Mouse (Mus musculus): ENCODE measurements around the gene Ltbp4. TPM values are rescaled to one million over a fixed set of nuclear protein-coding genes. Genes with fewer than 3 reads are reported as not detected.

Ltbp4 gene
- polyA plus RNA-seq, 1 experiment from 2014 or later: 29.3 TPM

- Histone ChIP-seq H3K27me3 (peaks cover 73% of the 10 kb centered on the region), H3K9ac (no peak overlapping the region), H3K9me3 (no peaks in the 10 kb centered on the region), H3K4me2 (replicated peaks) (no peak overlapping the region), H3K4me3 (no peak overlapping the region), H3K36me3 (peaks cover 24% of the 10 kb centered on the region), H3K4me1 (peaks cover 20% of the 10 kb centered on the region), H3K27ac (no peak overlapping the region)
- no peak for ATAC-seq (ENCODE audit: low FRiP score, low read depth)
- 93% methylated on average over 11 of the region's 11 CpGs for WGBS
Observed at GRCm38 (mm10) chr7:27324161-27324560, 13.3 kb downstream of the Ltbp4 start.

DNA sequence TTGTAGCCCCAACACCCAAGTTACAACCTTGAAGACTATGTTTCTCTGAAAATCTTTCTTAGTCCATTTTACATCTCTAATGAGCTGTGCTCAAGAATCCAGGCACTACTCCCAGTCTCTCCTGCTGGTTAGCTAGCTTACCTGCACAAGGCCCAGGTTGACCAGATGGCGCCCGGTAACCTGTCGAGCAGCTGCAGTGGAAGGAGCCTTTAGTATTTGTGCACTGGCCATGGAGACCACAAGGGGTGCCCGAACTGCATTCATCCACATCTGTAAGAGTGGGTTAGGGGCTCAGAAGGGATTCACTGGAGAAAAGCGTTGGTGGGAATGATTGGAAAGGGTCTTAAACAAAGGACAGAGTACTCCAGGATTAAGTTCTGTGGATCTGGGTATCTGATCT is 14.5 kb downstream of the Ltbp4 start:
- H3K27me3 ChIP-seq: peaks cover 62% of the 10 kb centered on the region
- H3K36me3 ChIP-seq: peaks cover 26% of the 10 kb centered on the region
- no peak overlapping the region for H3K4me3 ChIP-seq
- no peak for ATAC-seq (ENCODE audit: low FRiP score, low read depth)
- no peaks in the 10 kb centered on the region for H3K9me3 ChIP-seq
- no peak overlapping the region for H3K27ac ChIP-seq
- H3K9ac ChIP-seq: no peak overlapping the region
- H3K4me1 ChIP-seq: peaks cover 13% of the 10 kb centered on the region
- 89% methylated on average over 5 of the region's 5 CpGs for WGBS
- H3K4me2 ChIP-seq (replicated peaks): no peak overlapping the region

DNA sequence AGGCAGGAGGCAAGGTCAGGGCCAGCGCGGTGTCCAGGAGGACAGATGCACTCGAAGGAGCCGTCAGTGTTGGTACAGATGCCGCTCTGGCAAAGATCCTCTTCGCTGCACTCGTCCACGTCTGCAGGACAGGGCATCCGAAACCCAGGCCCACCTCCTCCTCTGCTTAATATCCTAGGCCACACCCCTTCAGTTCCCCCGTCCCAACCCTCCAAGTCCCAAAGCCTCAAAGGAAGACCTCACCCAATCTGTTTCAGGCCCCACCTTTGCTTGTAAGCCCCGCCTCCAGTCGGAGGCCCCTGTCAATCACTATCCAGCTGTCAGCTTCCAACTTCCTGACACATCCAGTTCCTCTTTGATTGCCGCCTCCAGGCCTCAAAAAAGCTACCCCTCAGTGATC is 15.2 kb downstream of the Ltbp4 start:
- Histone ChIP-seq H3K9ac (no peak overlapping the region), H3K36me3 (peaks cover 22% of the 10 kb centered on the region), H3K4me2 (replicated peaks) (no peak overlapping the region), H3K27me3 (peaks cover 55% of the 10 kb centered on the region), H3K27ac (no peak overlapping the region), H3K9me3 (no peaks in the 10 kb centered on the region), H3K4me1 (peaks cover 13% of the 10 kb centered on the region), H3K4me3 (no peak overlapping the region)
- ATAC-seq (ENCODE audit: low FRiP score, low read depth): no peak
- WGBS: 21% methylated on average over 13 of the region's 13 CpGs

- no peak for ATAC-seq (ENCODE audit: low FRiP score, low read depth)
- H3K9ac ChIP-seq: no peak overlapping the region
- H3K27ac ChIP-seq: no peak overlapping the region
- H3K9me3 ChIP-seq: peaks cover under 1% of the 10 kb centered on the region; the same call in 1 of the 2 replicates
- H3K27me3 ChIP-seq: peaks cover 26% of the 10 kb centered on the region
- H3K36me3 ChIP-seq: peaks cover 23% of the 10 kb centered on the region
- H3K4me2 ChIP-seq (replicated peaks): no peak overlapping the region
- WGBS: 91% methylated on average over 22 of the region's 22 CpGs
- no peak overlapping the region for H3K4me3 ChIP-seq
- H3K4me1 ChIP-seq: no peaks in the 10 kb centered on the region
Observed at GRCm38 (mm10) chr7:27319411-27319810, 18.1 kb downstream of the Ltbp4 start.

- H3K27ac ChIP-seq: no peak overlapping the region
- H3K4me1 ChIP-seq: no peaks in the 10 kb centered on the region
- H3K4me2 ChIP-seq (replicated peaks): no peak overlapping the region
- H3K27me3 ChIP-seq: peaks cover 11% of the 10 kb centered on the region
- peak; percentile 66 for ATAC-seq (ENCODE audit: low FRiP score, low read depth)
- H3K36me3 ChIP-seq: peaks cover 22% of the 10 kb centered on the region
- WGBS: 37% methylated on average over 7 of the region's 7 CpGs
- peaks cover 11% of the 10 kb centered on the region for H3K9me3 ChIP-seq
- H3K4me3 ChIP-seq: no peak overlapping the region
- H3K9ac ChIP-seq: no peak overlapping the region
Observed at GRCm38 (mm10) chr7:27315958-27316357, 21.5 kb downstream of the Ltbp4 start.

DNA sequence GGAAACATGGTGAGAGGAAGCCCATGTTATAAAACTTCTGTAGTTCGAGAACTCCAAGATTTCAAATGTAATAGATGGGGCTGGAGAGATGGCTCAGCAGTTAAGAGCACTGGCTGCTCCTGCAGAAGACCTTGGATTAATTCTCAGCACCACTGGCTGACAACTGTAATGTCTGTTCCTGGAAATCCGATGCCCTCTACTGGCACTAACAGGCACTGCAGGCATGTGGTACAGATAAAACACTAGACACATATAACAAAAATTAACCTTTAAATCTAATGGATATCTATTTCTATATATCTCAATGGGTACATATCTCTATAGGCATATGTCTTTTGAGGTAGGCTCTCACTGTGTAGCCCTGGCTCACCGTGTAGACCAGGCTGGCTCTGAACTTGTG is 23.1 kb downstream of the Ltbp4 start:
- WGBS: 87% methylated on average over 3 of the region's 3 CpGs

GRCm38 (mm10) chr7:27311651-27312284 is 25.7 kb downstream of the Ltbp4 start:
- Histone ChIP-seq H3K27ac (no peak overlapping the region), H3K4me1 (peaks cover 15% of the 10 kb centered on the region), H3K4me3 (no peak overlapping the region), H3K27me3 (peaks cover 28% of the 10 kb centered on the region), H3K4me2 (replicated peaks) (no peak overlapping the region), H3K9me3 (peaks cover 11% of the 10 kb centered on the region), H3K9ac (no peak overlapping the region), H3K36me3 (peaks cover 16% of the 10 kb centered on the region)
- no peak for ATAC-seq (ENCODE audit: low FRiP score, low read depth)
- 88% methylated on average over 12 of the region's 12 CpGs for WGBS

More for the DNA sequence above, 23.1 kb downstream of the Ltbp4 start:
- H3K4me2 ChIP-seq (replicated peaks): no peak overlapping the region
- ATAC-seq (ENCODE audit: low FRiP score, low read depth): no peak
- H3K4me1 ChIP-seq: peaks cover 6% of the 10 kb centered on the region; the same call in 1 of the 2 replicates
- H3K27ac ChIP-seq: no peak overlapping the region
- H3K36me3 ChIP-seq: peaks cover 20% of the 10 kb centered on the region
- H3K4me3 ChIP-seq: no peak overlapping the region
- H3K27me3 ChIP-seq: peaks cover 25% of the 10 kb centered on the region
- H3K9me3 ChIP-seq: peaks cover 11% of the 10 kb centered on the region
- H3K9ac ChIP-seq: no peak overlapping the region

- Histone ChIP-seq H3K27ac (no peak overlapping the region), H3K27me3 (peaks cover 28% of the 10 kb centered on the region), H3K9me3 (peaks cover 11% of the 10 kb centered on the region), H3K36me3 (peaks cover 20% of the 10 kb centered on the region), H3K4me3 (no peak overlapping the region), H3K9ac (no peak overlapping the region), H3K4me1 (peaks cover 15% of the 10 kb centered on the region), H3K4me2 (replicated peaks) (no peak overlapping the region)
- WGBS: 36% methylated on average over 8 of the region's 8 CpGs
- no peak for ATAC-seq (ENCODE audit: low FRiP score, low read depth)
Observed at GRCm38 (mm10) chr7:27310996-27311535, 26.4 kb downstream of the Ltbp4 start.

DNA sequence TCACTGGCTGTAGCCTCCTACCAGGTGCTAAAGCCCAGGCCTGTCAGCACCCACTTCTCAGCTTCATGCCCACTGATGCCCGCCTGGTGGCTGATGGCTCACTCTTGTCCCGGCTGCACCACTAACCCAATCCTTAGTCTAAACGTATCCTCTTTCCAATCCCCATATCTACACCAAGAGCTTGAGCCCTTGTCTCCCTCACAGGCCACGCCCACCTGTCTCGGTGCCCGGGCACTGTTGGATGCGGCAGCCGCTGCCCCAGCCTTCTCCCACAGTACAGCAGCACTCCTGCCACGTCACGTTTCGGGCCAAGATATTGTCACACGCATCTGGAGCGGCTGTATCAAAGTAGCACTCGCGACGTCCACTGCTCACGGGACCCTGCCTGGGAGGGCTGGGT is 27.2 kb downstream of the Ltbp4 start:
- 6% methylated on average over 17 of the region's 17 CpGs for WGBS
- no peak for ATAC-seq (ENCODE audit: low FRiP score, low read depth)
- no peak overlapping the region for H3K9ac ChIP-seq

DNA sequence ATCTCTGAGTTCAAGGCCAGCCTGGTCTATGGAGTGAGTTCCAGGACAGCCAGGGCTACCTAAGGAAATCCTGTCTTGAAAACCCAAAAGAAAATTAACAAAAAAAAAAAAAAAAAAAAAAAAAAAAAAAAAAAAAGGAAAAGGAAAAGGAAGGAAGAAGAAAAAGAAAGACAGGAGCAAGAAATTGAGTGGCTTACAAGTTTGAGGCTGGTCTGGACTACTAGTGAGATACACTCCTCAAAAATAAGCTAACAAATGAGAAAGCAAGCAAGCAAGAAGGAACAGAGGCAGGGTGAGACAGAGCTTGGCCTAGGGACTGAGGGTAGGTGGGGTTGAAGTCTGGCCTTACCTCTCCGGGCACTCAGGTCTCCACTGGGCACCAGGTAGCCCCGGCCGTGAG is 27.7 kb downstream of the Ltbp4 start:
- ATAC-seq (ENCODE audit: low FRiP score, low read depth): no peak
- no peak overlapping the region for H3K4me3 ChIP-seq
- H3K9me3 ChIP-seq: peaks cover 11% of the 10 kb centered on the region
- H3K9ac ChIP-seq: no peak overlapping the region
- H3K4me1 ChIP-seq: peaks cover 15% of the 10 kb centered on the region
- WGBS: 34% methylated on average over 3 of the region's 3 CpGs
- no peak overlapping the region for H3K27ac ChIP-seq
- H3K27me3 ChIP-seq: peaks cover 36% of the 10 kb centered on the region
- peaks cover 20% of the 10 kb centered on the region for H3K36me3 ChIP-seq
- no peak overlapping the region for H3K4me2 ChIP-seq (replicated peaks)

More for the DNA sequence above, 27.2 kb downstream of the Ltbp4 start:
- peaks cover 11% of the 10 kb centered on the region for H3K9me3 ChIP-seq
- peak overlapping the region; percentile 13; the same call in 1 of the 2 replicates for H3K4me3 ChIP-seq
- peaks cover 20% of the 10 kb centered on the region for H3K36me3 ChIP-seq
- no peak overlapping the region for H3K27ac ChIP-seq
- H3K4me2 ChIP-seq (replicated peaks): peak overlapping the region; percentile 50
- H3K27me3 ChIP-seq: peaks cover 31% of the 10 kb centered on the region
- peaks cover 15% of the 10 kb centered on the region for H3K4me1 ChIP-seq

- Histone ChIP-seq H3K9ac (no peak overlapping the region), H3K9me3 (peaks cover 6% of the 10 kb centered on the region; the same call in 1 of the 2 replicates), H3K27ac (no peak overlapping the region), H3K4me2 (replicated peaks) (peak overlapping the region; percentile 64), H3K4me1 (peaks cover 15% of the 10 kb centered on the region), H3K27me3 (peaks cover 37% of the 10 kb centered on the region), H3K4me3 (peak overlapping the region; percentile 37), H3K36me3 (peaks cover 15% of the 10 kb centered on the region)
- WGBS: 7% methylated on average over 28 of the region's 28 CpGs
- ATAC-seq (ENCODE audit: low FRiP score, low read depth): peak; percentile 45
Observed at GRCm38 (mm10) chr7:27308821-27309549, 28.5 kb downstream of the Ltbp4 start.

DNA sequence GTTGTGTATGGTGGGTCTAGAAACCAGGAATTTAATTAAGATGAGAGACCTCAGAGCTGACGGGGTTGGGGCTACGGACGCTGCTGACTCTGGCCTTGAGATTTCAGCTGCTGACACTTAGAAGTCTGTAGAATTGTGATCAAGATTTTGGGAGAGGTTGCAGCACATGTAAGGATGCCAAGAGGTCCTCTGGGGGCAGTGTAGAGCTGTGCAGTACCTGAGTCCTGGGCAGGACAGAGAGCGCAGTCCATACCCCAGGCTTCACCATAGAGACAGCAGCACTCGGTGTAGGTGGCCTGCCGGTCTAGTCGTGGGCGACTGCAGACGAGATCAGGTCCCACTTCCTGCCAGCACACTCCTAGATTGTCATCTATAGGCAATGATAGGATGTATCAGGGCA is 29.9 kb downstream of the Ltbp4 start:
- 0 out of 2 replicates have a peak, but pooled peaks cover 4% of the 10 kb centered on the region for H3K36me3 ChIP-seq
- H3K9me3 ChIP-seq: no peaks in the 10 kb centered on the region
- no peak for ATAC-seq (ENCODE audit: low FRiP score, low read depth)
- no peak overlapping the region for H3K4me2 ChIP-seq (replicated peaks)
- H3K27ac ChIP-seq: no peak overlapping the region
- WGBS: 68% methylated on average over 9 of the region's 9 CpGs
- peaks cover 15% of the 10 kb centered on the region for H3K4me1 ChIP-seq
- H3K9ac ChIP-seq: no peak overlapping the region
- H3K4me3 ChIP-seq: no peak overlapping the region
- H3K27me3 ChIP-seq: peaks cover 37% of the 10 kb centered on the region
